Mouse (Mus musculus): ENCODE measurements around the gene Nadsyn1. TPM values are rescaled to one million over a fixed set of nuclear protein-coding genes. Genes with fewer than 3 reads are reported as not detected.
A peak's percentile ranks its signal among the peaks of the same experiment; 100 is the strongest.

Nadsyn1 gene
- total RNA-seq (2021) = 1 to 10 TPM; 4.5 to 6.1 TPM

DNA sequence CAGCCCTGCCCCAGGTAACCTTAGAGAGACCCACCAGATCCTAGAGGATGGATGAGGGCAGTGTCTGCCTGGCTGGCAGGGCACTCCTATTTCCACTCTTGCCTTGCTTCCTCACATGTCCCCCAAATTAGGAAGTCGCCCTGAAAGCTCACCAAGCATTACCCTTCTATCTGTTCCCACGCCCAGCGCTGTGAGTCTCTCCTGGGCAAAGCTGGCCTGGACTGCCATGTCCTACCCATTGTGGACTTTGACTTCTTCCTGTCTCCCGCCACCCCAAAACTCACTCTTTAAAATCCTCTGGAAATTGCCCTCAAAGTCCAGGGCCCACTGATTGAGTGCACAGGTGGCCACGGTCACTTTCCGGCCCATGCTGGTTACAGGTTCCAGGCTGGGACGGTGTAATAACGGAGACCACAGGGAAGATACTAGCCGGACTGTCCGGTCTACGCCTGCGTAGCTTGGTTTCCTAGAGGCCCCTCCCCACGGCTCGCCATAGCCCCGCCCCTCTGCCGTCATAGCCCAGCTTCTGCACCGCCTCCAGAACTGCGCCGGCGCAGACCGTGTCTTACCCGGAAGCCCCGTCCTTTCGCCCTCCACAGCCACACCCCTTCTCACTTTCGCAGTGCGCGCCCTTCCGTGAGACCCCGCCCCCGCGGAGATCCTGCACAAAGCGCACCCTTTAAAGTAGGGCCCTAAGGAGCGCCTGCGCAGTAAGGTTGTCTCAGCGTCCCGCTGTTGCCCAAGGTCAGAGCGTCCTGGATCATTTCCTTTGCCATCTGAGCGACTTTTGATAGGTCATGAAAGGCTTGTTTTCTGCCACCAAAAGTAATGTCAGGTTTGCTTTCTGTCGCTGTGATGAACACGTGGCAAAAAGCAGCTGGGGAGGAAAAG lies at the start of gene Nadsyn1, which contains the start of gene Dhcr7:
TSS of gene Nadsyn1 (minus strand) at position 475 of the 891 bp plus-strand sequence.
TSS of gene Dhcr7 (plus strand) at position 771 of the 891 bp plus-strand sequence.
- DNase-seq = peak; percentile 99
- intact Hi-C loops (cut with DNase I) = no loop called here

- no peak for DNase-seq
- intact Hi-C loops (cut with DNase I) = no loop called here
Measured at GRCm38 (mm10) chr7:143868874-143869273, 46.2 kb upstream of the Nadsyn1 start.

- DNase-seq = no peak
- intact Hi-C loops (cut with DNase I) = no loop called here
Measured at GRCm38 (mm10) chr7:143866538-143866937, 43.9 kb upstream of the Nadsyn1 start, which contains the start of gene Gm498. Gm498 (plus strand) TSS chr7:143866838.

DNA sequence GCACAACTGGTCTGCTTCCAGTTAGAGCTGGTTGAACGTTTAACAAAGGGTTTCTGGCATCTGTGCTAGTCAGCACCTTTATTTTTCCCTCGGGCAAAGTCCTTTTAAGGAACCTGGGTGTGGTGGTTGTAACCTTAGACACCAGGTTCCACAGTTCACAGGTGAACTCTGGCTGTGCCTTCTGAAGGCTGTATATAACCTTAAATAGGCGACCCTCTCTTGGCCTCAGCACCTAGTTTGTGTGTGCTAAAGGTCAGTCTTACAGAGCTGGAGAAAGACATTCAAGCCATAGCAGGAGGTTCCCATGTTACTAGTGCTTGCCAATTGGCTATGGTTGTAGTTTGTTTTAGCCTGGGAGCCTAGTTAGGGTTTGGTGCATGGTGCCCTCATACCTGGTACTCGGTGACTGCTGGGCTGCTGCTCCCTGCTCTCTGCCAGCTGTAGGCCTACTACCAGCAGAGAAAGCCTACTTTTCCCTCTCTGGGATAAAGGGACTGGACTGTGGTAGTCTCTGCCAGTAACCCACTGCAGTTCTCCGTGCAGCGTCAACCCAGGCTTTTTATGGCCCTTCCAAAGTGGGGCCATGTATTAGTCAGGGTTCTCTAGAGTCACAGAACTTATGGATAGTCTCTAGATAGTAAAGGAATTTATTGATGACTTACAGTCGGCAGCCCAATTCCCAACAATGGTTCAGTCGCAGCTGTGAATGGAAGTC lies 26.3 kb upstream of the Nadsyn1 start:
- intact Hi-C loops (cut with DNase I) = no loop called here
- no peak for DNase-seq

DNA sequence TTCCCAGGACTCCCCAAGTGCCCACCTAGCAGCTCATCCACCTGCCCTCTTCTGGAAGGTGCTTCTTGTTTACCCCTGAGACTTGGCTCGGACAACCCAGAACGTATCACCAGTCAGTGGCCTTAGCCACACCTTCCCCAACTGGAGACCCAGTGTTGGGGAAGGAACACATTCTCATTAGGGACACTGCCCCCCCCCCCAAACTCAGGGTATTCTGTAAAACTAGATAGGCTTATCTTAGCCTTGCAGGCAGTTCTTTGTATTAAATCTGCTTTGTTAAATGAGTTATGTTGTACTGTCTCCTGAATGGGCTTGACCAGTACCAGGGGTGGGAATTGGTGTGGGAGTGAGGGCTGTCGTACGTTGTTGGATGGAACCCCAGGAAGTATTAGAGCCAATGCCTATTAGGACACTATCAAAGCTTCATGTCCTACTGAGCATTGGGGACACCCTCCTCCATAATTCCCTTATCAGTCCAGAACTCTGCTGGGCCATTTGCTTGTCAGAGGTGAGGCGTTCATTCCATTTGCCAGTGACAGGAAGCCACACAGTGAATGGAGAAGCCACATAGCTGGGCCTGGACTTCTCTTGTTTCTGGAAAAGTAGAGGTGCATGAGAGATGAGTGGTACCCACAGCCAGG lies 25.6 kb upstream of the Nadsyn1 start:
- DNase-seq = no peak
- intact Hi-C loops (cut with DNase I) = no loop called here

DNA sequence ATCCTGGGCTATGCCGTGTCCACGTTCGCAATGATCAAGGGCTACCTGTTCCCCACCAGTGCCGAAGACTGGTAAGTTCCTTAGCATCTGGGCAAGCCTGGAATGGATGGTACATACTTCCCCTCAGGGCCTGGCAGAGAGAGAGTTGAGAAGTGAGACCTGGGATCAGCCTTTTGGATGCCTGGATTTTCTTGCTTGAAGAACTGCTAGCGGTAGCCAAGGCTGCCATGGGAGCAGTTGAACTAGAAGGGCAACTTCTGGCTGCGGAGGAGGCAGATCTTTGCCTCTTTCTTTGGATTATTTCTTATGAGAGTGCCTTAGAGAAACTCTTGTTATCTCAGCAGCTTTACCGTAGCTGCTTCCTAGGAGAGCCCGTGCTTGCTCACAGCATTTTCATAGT lies 18.7 kb upstream of the Nadsyn1 start:
- intact Hi-C loops (cut with DNase I) = no loop called here
- DNase-seq = no peak

DNA sequence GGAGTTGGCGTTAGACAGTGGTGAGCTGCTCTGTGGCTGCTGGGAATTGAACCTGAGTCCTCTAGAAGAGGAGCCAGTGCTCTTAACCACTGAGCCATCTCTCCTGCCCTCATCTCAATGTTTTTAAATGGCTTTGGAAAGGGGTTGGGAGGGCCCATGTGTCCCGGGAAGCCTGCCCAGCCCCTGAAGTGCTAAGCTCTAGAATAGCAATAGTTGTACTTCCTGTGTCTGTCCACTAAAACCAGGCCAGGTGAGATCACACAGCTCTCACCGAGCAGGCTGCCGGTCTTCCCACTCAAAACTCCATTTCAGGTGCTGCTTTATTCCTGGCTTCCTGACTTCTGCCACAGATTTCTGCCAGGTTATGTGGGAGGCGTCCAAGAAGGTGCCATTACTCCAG lies 17.5 kb upstream of the Nadsyn1 start:
- intact Hi-C loops (cut with DNase I) = no loop called here
- no peak for DNase-seq

- intact Hi-C loops (cut with DNase I) = no loop called here
- peak; percentile 18 for DNase-seq
Measured at GRCm38 (mm10) chr7:143837705-143838358, 15.2 kb upstream of the Nadsyn1 start.

DNA sequence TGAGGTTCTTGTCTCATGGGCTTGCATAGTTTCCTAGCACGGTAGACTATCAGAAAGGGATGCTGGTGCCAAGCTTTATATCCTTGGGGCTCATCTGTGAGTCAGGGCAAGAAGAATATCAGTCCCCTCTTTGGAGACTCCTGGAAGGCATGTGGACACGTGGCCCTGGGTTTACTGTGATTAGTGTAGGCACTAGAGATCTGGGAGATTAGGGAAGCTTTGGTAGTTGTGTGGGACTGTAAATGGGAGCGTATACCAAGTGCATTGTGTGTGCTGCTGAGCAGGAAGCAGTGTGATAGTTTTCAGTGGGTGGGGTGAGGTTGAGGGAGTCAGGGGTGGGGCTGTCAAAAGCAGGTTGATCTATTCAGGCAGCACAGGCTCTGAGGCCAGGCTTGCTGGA lies 12.3 kb upstream of the Nadsyn1 start:
- DNase-seq = no peak
- intact Hi-C loops (cut with DNase I) = no loop called here

DNA sequence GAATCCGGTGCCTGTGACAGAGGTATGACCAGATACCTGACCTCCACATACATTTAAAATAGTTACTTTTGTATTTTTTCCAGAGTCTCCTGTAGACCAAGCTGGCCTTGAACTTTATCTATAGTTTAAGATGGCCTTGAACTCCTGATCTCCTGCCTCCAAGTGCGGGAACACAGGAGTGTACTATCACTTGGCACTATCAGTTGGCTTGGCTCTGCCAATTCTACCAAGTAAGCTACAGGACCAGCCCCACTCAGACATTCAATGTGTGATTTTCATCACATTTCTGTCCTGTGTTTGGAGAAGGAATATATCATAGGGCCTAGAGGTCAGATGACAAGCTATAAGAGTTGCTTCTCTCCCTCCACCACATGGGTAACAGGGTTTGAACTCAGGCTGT lies 11.7 kb upstream of the Nadsyn1 start:
- intact Hi-C loops (cut with DNase I) = no loop called here

DNA sequence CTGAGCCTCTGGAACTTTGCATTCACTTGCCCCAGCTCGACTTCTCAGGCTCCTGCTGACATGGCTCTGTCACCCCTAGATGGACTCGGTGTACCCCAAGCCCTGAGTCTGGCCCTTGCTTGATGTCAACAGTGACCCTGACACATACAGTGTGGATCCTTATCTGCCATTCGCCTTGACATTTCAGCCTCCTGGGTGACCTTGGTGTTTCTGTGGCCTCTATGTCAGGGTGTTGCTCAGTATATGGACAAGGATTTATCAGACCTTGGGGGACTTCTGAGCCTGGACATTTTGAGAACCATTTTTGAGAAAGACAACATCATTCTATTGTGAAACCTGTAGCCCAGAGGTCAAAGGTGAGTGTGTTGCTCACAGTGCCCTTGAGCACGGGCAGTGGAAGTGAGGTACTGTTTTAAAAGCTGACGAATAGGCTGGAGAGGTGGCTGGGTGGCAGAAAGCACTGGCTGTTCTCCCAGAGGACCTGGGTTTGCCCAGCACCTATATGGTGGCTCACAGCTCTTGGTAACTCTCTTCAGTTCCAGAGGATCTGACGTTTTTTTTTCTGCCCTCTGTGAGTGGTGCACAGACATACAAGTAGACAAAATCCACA lies 11.0 kb upstream of the Nadsyn1 start:
- intact Hi-C loops (cut with DNase I) = no loop called here
- no peak for DNase-seq

More for the DNA sequence above, 11.7 kb upstream of the Nadsyn1 start:
- DNase-seq = no peak

GRCm38 (mm10) chr7:143832611-143833010 lies 10.0 kb upstream of the Nadsyn1 start:
- intact Hi-C loops (cut with DNase I) = no loop called here
- DNase-seq = no peak

DNA sequence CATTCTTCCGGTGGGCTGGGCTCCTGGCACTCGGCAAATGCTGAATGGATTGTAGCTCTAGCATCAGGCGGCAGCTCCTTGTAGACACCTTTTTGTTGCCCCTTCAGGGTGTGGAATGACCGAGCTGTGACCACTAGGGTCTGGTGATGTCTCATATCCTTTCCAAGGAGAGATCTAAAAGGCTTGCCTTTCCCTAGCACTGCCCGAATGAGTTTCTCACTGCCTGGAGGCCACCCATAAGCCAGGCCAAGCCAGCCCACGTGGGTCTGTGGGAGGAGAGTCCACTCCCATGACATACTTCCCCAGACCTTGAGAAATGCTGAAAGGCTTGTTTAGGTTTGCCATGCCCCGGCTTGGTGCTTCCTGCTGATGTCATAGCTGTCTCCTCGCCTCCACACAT lies 9.5 kb upstream of the Nadsyn1 start:
- intact Hi-C loops (cut with DNase I) = no loop called here
- no peak for DNase-seq

DNA sequence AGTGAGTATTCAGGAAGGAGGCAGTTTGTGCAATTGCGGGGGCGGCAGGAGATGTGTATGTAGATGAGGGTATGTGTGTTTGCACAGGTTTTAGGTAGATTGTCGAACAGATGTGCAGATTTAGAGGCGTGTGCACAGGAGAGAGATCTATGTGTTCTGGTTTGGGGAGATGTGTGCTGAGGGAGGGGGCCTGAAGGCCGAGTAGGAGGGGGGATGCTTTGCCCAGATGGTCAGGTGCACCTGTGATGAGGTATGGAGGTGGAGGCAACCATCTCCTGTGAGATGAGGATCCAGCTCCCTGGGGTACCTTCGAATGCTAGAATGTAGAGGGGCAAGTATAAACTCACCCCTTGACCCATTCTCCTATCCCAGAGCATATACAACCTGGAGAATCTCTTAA lies 7.8 kb upstream of the Nadsyn1 start:
- intact Hi-C loops (cut with DNase I) = no loop called here
- no peak for DNase-seq

- intact Hi-C loops (cut with DNase I) = no loop called here
- peak; percentile 98 for DNase-seq
Measured at GRCm38 (mm10) chr7:143829504-143830331, 7.1 kb upstream of the Nadsyn1 start.

DNA sequence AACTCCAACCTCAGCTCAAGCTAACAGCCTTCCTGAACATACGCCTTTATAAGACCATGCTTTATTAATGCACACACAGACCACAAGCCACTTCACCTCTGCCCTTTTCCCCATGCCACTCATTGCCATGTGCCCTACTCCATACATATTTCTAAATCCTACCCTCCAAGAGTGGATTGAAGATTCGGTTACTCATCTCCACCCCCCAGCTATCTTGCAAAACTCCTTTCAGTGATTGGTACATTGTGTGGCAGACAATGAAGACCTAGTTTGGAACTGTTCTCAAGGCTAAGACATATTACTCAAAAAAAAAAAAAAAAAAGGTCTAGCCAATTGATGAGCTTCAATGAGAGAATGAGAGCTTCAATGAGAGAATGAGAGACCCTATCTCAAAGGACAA lies 4.3 kb upstream of the Nadsyn1 start:
- DNase-seq = no peak
- intact Hi-C loops (cut with DNase I) = no loop called here

DNA sequence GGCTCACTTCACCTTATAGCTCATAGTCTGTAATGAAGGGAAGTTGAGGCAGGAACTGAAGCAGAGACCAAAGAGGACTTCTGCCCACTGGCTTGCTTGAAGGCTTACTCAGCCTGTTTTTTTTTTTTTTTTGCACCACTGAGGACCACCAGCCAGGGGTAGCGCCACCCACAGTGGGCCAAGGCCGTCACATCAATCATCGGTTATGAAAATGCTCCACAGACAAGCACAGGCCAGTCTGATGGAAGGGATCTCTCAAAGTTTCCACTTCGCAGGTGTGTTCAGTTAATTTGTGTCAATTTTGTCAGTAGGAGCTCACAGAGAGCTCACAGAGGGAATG lies 587 bp upstream of the Nadsyn1 start:
- intact Hi-C loops (cut with DNase I) = no loop called here

GRCm38 (mm10) chr7:143821241-143821640 lies 1.4 kb downstream of the Nadsyn1 start:
- intact Hi-C loops (cut with DNase I) = no loop called here
- DNase-seq = no peak

More for the DNA sequence above, 587 bp upstream of the Nadsyn1 start:
- no peak for DNase-seq

DNA sequence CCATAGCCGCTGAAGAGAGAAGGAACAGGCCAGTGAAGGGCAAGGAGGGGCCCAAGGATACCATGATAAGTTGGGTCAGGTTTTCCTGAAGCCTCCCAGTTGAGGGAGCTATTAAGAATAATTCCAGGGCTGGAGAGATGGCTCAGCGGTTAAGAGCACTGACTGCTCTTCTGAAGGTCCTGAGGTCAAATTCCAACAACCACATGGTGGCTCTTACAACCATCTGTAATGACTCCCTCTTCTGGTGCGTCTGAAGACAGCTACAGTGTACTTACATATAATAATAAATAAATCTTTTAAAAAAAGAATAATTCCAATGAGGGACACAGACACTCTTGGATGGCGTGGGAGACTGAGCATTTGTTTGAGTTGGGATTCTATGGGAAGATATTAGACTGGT lies 3.4 kb downstream of the Nadsyn1 start:
- intact Hi-C loops (cut with DNase I) = no loop called here
- DNase-seq = no peak

DNA sequence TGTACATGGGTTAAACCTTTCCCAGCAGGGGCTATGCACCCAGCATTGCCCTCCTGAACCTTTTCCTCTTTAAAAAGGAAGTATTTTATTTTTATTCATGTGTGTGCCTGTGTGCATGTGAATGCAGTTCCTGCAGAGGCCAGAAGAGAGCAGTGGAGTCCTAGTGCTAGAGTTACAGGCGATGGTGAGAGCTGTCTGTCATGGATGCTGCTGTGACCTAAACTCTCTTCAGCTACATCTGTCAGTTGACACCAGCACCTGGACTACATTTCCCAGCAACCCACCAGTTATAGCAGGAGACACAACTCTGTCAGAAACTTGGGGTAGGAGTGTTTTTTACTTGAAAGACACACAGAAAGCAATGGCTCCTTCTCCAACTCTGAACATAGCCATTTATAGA lies 13.7 kb downstream of the Nadsyn1 start:
- intact Hi-C loops (cut with DNase I) = no loop called here
- DNase-seq = no peak

Measured in left cerebral cortex, postnatal 4 days (tissue).